Comparison of ENCODE assay signal across 18 mouse cellular contexts in genomic region chr7:140943356-140943755, GRCm38 (mm10). TPM values are rescaled to one million over a fixed set of nuclear protein-coding genes. Genes with fewer than 3 reads are reported as not detected.
DNase-seq lines count a peak whose midpoint lies in the region; ATAC-seq and TF ChIP-seq lines count a peak whose summit lies in the region.
"Had no signal": no experiment of that assay in that cellular context is flagged by ENCODE, and none has a peak within 500 bp of the region (broad histone marks: within the 10 kb centered on the region; RNA-seq: fewer than 3 reads in every experiment).

No protein-coding gene starts in this region.

- H3K27me3 ChIP-seq in kidney, embryonic 15.5 days: no peaks in the 10 kb centered on the region
- no peaks in the 10 kb centered on the region for H3K27me3 ChIP-seq in E14TG2a.4 (ENCODE audit: insufficient read depth, low read length)
- no peaks in the 10 kb centered on the region for H3K27me3 ChIP-seq in embryonic facial prominence, embryonic 10.5 days (replicated peaks; ENCODE audit: low read depth, poor library complexity, severe bottlenecking)
- H3K27me3 ChIP-seq in limb, embryonic 15.5 days: no peaks in the 10 kb centered on the region
- H3K27me3 ChIP-seq: midbrain, embryonic 12.5 days had no signal

- no peak for ATAC-seq in kidney, embryonic 15.5 days (replicated peaks; ENCODE audit: low FRiP score)
- ATAC-seq in limb, embryonic 15.5 days (ENCODE audit: insufficient number of reproducible peaks, low FRiP score, low TSS enrichment, low read depth): no peak
- no peak for ATAC-seq in megakaryocyte progenitor cell, adult 5-6 weeks (replicated peaks; ENCODE audit: poor library complexity)
- ATAC-seq in erythroblast, adult 5-6 weeks (replicated peaks; ENCODE audit: low FRiP score, poor library complexity, severe bottlenecking): no peak

- DNase-seq in kidney, adult 18-20 months: peak; percentile 17
- no peak for DNase-seq in embryonic facial prominence, embryonic 10.5 days (ENCODE audit: low spot score)
- DNase-seq: cerebellum, adult 8-10 months; embryo, embryonic 11 days; kidney, adult 2 months; lung, embryonic 14.5 days; thymus, postnatal 14 days had no signal

- 77% methylated on average over 4 of the region's 4 CpGs for whole genome bisulfite sequencing in kidney, embryonic 15.5 days
- 95% methylated on average over 4 of the region's 4 CpGs for WGBS in embryonic facial prominence, embryonic 10.5 days
- WGBS in limb, embryonic 15.5 days: 74% methylated on average over 4 of the region's 4 CpGs

- peaks cover 39% of the 10 kb centered on the region for H3K36me3 ChIP-seq in kidney, embryonic 15.5 days
- peaks cover 55% of the 10 kb centered on the region for H3K36me3 ChIP-seq in E14TG2a.4 (ENCODE audit: insufficient read depth, low read length)
- peaks cover 38% of the 10 kb centered on the region for H3K36me3 ChIP-seq in embryonic facial prominence, embryonic 10.5 days (replicated peaks)
- peaks cover 39% of the 10 kb centered on the region for H3K36me3 ChIP-seq in limb, embryonic 15.5 days
- H3K36me3 ChIP-seq: midbrain, embryonic 12.5 days had no signal

- no peak overlapping the region for H3K4me3 ChIP-seq in kidney, embryonic 15.5 days (replicated peaks)
- H3K4me3 ChIP-seq in E14TG2a.4 (replicated peaks; ENCODE audit: low read length): peak overlapping the region; percentile 80
- H3K4me3 ChIP-seq in embryonic facial prominence, embryonic 10.5 days: 0 out of 2 replicates have a peak overlapping the region, but pooled peaks have one; percentile 12
- no peak overlapping the region for H3K4me3 ChIP-seq in limb, embryonic 15.5 days
- H3K4me3 ChIP-seq: forebrain, embryonic 10.5 days; midbrain, embryonic 12.5 days had no signal

- H3K9me3 ChIP-seq in kidney, embryonic 15.5 days (replicated peaks): no peaks in the 10 kb centered on the region
- H3K9me3 ChIP-seq in E14TG2a.4 (ENCODE audit: low read length): no peaks in the 10 kb centered on the region
- H3K9me3 ChIP-seq in embryonic facial prominence, embryonic 10.5 days: no peaks in the 10 kb centered on the region
- no peaks in the 10 kb centered on the region for H3K9me3 ChIP-seq in limb, embryonic 15.5 days
- H3K9me3 ChIP-seq: forebrain, embryonic 10.5 days; midbrain, embryonic 12.5 days had no signal

- peaks cover 34% of the 10 kb centered on the region for H3K4me1 ChIP-seq in kidney, embryonic 15.5 days
- H3K4me1 ChIP-seq in E14TG2a.4 (replicated peaks; ENCODE audit: low read depth, low read length): peaks cover 87% of the 10 kb centered on the region
- peaks cover 42% of the 10 kb centered on the region for H3K4me1 ChIP-seq in embryonic facial prominence, embryonic 10.5 days
- H3K4me1 ChIP-seq in limb, embryonic 15.5 days: peaks cover 33% of the 10 kb centered on the region

- H3K27ac ChIP-seq in kidney, embryonic 15.5 days: no peak overlapping the region
- H3K27ac ChIP-seq in embryonic facial prominence, embryonic 10.5 days (replicated peaks): peak overlapping the region; percentile 87; the same call in 1 of the 2 replicates
- peak overlapping the region; percentile 97 for H3K27ac ChIP-seq in limb, embryonic 15.5 days
- H3K27ac ChIP-seq: forebrain, embryonic 10.5 days; midbrain, embryonic 12.5 days had no signal

- no peak for TF ChIP-seq CTCF in E14TG2a.4 (conservative IDR thresholded peaks at IDR 0.05; ENCODE audit: low read length)

- H3K9ac ChIP-seq in kidney, embryonic 15.5 days: no peak overlapping the region
- no peak overlapping the region for H3K9ac ChIP-seq in limb, embryonic 15.5 days
- H3K9ac ChIP-seq: lung, embryonic 14.5 days; midbrain, embryonic 12.5 days had no signal

- H3K4me2 ChIP-seq in kidney, embryonic 15.5 days: no peak overlapping the region
- no peak overlapping the region for H3K4me2 ChIP-seq in limb, embryonic 15.5 days
- H3K4me2 ChIP-seq: midbrain, embryonic 12.5 days had no signal

RNA-seq across cellular contexts. Expression of gene Pgghg, which starts 2.2 kb away (rescaled TPM):
- polyA plus RNA-seq in kidney, embryonic 15.5 days (2015; fragmentation: Nextera tagmentation; extraction: Ambion mirVana): 19.5 and 23.5 TPM in 2 replicates
- polyA plus RNA-seq in embryonic facial prominence, embryonic 10.5 days (2016; fragmentation: Nextera tagmentation; extraction: Ambion mirVana): 13.5 and 14.3 TPM in 2 replicates
- polyA plus RNA-seq in limb, embryonic 15.5 days (2015; fragmentation: Nextera tagmentation; extraction: Ambion mirVana): 23.1 and 24.9 TPM in 2 replicates
- 5.1 and 7.3 TPM in 2 replicates for total RNA-seq in megakaryocyte progenitor cell, adult 5-6 weeks (2015)
- 8.2 and 9.0 TPM in 2 replicates for total RNA-seq in megakaryocyte progenitor cell, adult 5-6 weeks (2017)
- 0.38 and 3.8 TPM in 2 replicates for total RNA-seq in erythroblast, adult 5-6 weeks (2015; ENCODE audit: low replicate concordance)
- total RNA-seq in erythroblast, adult 5-6 weeks (2017; ENCODE audit: low replicate concordance): 1.5 and 3.3 TPM in 2 replicates

RNA-seq across cellular contexts. Expression of gene Ifitm5, which starts 6.7 kb away (rescaled TPM):
- polyA plus RNA-seq in kidney, embryonic 15.5 days (2015; fragmentation: Nextera tagmentation; extraction: Ambion mirVana): 4.3 and 21.7 TPM in 2 replicates
- 2.9 and 3.8 TPM in 2 replicates for polyA plus RNA-seq in embryonic facial prominence, embryonic 10.5 days (2016; fragmentation: Nextera tagmentation; extraction: Ambion mirVana)
- polyA plus RNA-seq in limb, embryonic 15.5 days (2015; fragmentation: Nextera tagmentation; extraction: Ambion mirVana): 46.1 and 62.9 TPM in 2 replicates
- total RNA-seq in megakaryocyte progenitor cell, adult 5-6 weeks (2015): 0.83 and 1.1 TPM in 2 replicates
- not detected in 2 replicates for total RNA-seq in megakaryocyte progenitor cell, adult 5-6 weeks (2017)
- not detected in 2 replicates for total RNA-seq in erythroblast, adult 5-6 weeks (2015; ENCODE audit: low replicate concordance)
- total RNA-seq in erythroblast, adult 5-6 weeks (2017; ENCODE audit: low replicate concordance): 1.5 TPM in 1 of 2 replicates, not detected in the other
- total RNA-seq: layer of hippocampus, adult 18-20 months had no signal

RNA-seq across cellular contexts. Expression of gene Gm45717, which starts 12.4 kb away (rescaled TPM):
- polyA plus RNA-seq in kidney, embryonic 15.5 days (2015; fragmentation: Nextera tagmentation; extraction: Ambion mirVana): 0.39 TPM in 1 of 2 replicates, not detected in the other
- polyA plus RNA-seq in embryonic facial prominence, embryonic 10.5 days (2016; fragmentation: Nextera tagmentation; extraction: Ambion mirVana): 0.52 TPM in 1 of 2 replicates, not detected in the other
- polyA plus RNA-seq in limb, embryonic 15.5 days (2015; fragmentation: Nextera tagmentation; extraction: Ambion mirVana): 0.47 TPM in 1 of 2 replicates, not detected in the other
- total RNA-seq in megakaryocyte progenitor cell, adult 5-6 weeks (2015): not detected in 2 replicates
- 1.1 TPM in 1 of 2 replicates, not detected in the other for total RNA-seq in megakaryocyte progenitor cell, adult 5-6 weeks (2017)
- not detected in 2 replicates for total RNA-seq in erythroblast, adult 5-6 weeks (2015; ENCODE audit: low replicate concordance)
- not detected in 2 replicates for total RNA-seq in erythroblast, adult 5-6 weeks (2017; ENCODE audit: low replicate concordance)
- total RNA-seq: heart, adult 8-10 months; layer of hippocampus, adult 18-20 months had no signal
- polyA plus RNA-seq: brain, embryonic 14.5 days; hindbrain, embryonic 11.5 days; kidney, adult 2 months; lung, embryonic 14.5 days; midbrain, embryonic 12.5 days had no signal

RNA-seq across cellular contexts. Expression of gene Ifitm2, which starts 12.4 kb away (rescaled TPM):
- 897 and 954 TPM in 2 replicates for polyA plus RNA-seq in kidney, embryonic 15.5 days (2015; fragmentation: Nextera tagmentation; extraction: Ambion mirVana)
- polyA plus RNA-seq in embryonic facial prominence, embryonic 10.5 days (2016; fragmentation: Nextera tagmentation; extraction: Ambion mirVana): 602 and 668 TPM in 2 replicates
- polyA plus RNA-seq in limb, embryonic 15.5 days (2015; fragmentation: Nextera tagmentation; extraction: Ambion mirVana): 1,488 and 1,547 TPM in 2 replicates
- total RNA-seq in megakaryocyte progenitor cell, adult 5-6 weeks (2015): 577 and 637 TPM in 2 replicates
- 287 and 322 TPM in 2 replicates for total RNA-seq in megakaryocyte progenitor cell, adult 5-6 weeks (2017)
- total RNA-seq in erythroblast, adult 5-6 weeks (2015; ENCODE audit: low replicate concordance): 133 and 151 TPM in 2 replicates
- total RNA-seq in erythroblast, adult 5-6 weeks (2017; ENCODE audit: low replicate concordance): 41.4 and 47.4 TPM in 2 replicates

RNA-seq across cellular contexts. Expression of gene Nlrp6, which starts 22.7 kb away (rescaled TPM):
- 1.1 and 1.2 TPM in 2 replicates for polyA plus RNA-seq in kidney, embryonic 15.5 days (2015; fragmentation: Nextera tagmentation; extraction: Ambion mirVana)
- 0.19 TPM in 1 of 2 replicates, not detected in the other for polyA plus RNA-seq in embryonic facial prominence, embryonic 10.5 days (2016; fragmentation: Nextera tagmentation; extraction: Ambion mirVana)
- 0.28 and 0.45 TPM in 2 replicates for polyA plus RNA-seq in limb, embryonic 15.5 days (2015; fragmentation: Nextera tagmentation; extraction: Ambion mirVana)
- total RNA-seq in megakaryocyte progenitor cell, adult 5-6 weeks (2015): not detected in 2 replicates
- not detected in 2 replicates for total RNA-seq in megakaryocyte progenitor cell, adult 5-6 weeks (2017)
- not detected in 2 replicates for total RNA-seq in erythroblast, adult 5-6 weeks (2015; ENCODE audit: low replicate concordance)
- total RNA-seq in erythroblast, adult 5-6 weeks (2017; ENCODE audit: low replicate concordance): not detected in 2 replicates
- total RNA-seq: heart, adult 8-10 months had no signal

Comparison
In these comparisons a context has a peak if more than half of its experiments do, and no peak if none do; other contexts are left out.
1. H3K4me3 ChIP-seq: peak in E14TG2a.4 (single experiment) and embryonic facial prominence, embryonic 10.5 days (single experiment); none in kidney, embryonic 15.5 days (single experiment) and limb, embryonic 15.5 days (single experiment).